Mouse (Mus musculus): ENCODE data around the gene Ttc26. TPM values are rescaled to one million over a fixed set of nuclear protein-coding genes. Genes with fewer than 3 reads are reported as not detected.
"Not testable (repeated sequence)": the region's sequence is repeated elsewhere in the genome, so short reads cannot be mapped to it uniquely, and the experiment has no call there.

The Ttc26 gene
- polyA plus RNA-seq, 1 experiment from 2014 or later = 13.4 TPM

GRCm38 (mm10) chr6:38380764-38381128 lies 523 bp upstream of the Ttc26 start:
- no peak overlapping the region for H3K27ac ChIP-seq (replicated peaks; ENCODE audit: low read depth, low read length)
- WGBS = 6% methylated on average over 4 of the region's 4 CpGs

GRCm38 (mm10) chr6:38389671-38390070 lies 8.4 kb downstream of the Ttc26 start:
- Histone ChIP-seq H3K4me3 (ENCODE audit: low read depth, low read length) (no peak overlapping the region), H3K9ac (ENCODE audit: low read length) (no peak overlapping the region), H3K27ac (replicated peaks; ENCODE audit: low read depth, low read length) (no peak overlapping the region), H3K27me3 (ENCODE audit: control insufficient read depth, insufficient read depth, low read length) (no peaks in the 10 kb centered on the region), H3K4me2 (ENCODE audit: low read depth, severe bottlenecking) (no peak overlapping the region), H3K36me3 (ENCODE audit: control insufficient read depth, insufficient read depth, low read length) (0 out of 2 replicates have a peak, but pooled peaks cover 2% of the 10 kb centered on the region), H3K9me3 (ENCODE audit: control insufficient read depth, low read length) (no peaks in the 10 kb centered on the region), H3K4me1 (ENCODE audit: control insufficient read depth, insufficient read depth, low read length) (no peaks in the 10 kb centered on the region)
- peak; percentile 26 for DNase-seq (ENCODE audit: low spot score)
- WGBS = 84% methylated on average over 3 of the region's 3 CpGs
- no peak for ATAC-seq (ENCODE audit: insufficient number of reproducible peaks, low FRiP score, low TSS enrichment, low read depth)

More at GRCm38 (mm10) chr6:38380764-38381128, 523 bp upstream of the Ttc26 start:
- Histone ChIP-seq H3K4me1 (ENCODE audit: control insufficient read depth, insufficient read depth, low read length) (no peaks in the 10 kb centered on the region), H3K4me3 (ENCODE audit: low read depth, low read length) (peak overlapping the region; percentile 46), H3K9me3 (ENCODE audit: control insufficient read depth, low read length) (no peaks in the 10 kb centered on the region), H3K4me2 (ENCODE audit: low read depth, severe bottlenecking) (peak overlapping the region; percentile 66), H3K27me3 (ENCODE audit: control insufficient read depth, insufficient read depth, low read length) (no peaks in the 10 kb centered on the region), H3K9ac (ENCODE audit: low read length) (peak overlapping the region; percentile 54), H3K36me3 (ENCODE audit: control insufficient read depth, insufficient read depth, low read length) (no peaks in the 10 kb centered on the region)
- DNase-seq (ENCODE audit: low spot score) = no peak
- no peak for ATAC-seq (ENCODE audit: insufficient number of reproducible peaks, low FRiP score, low TSS enrichment, low read depth)

GRCm38 (mm10) chr6:38432457-38432856 lies 51.2 kb downstream of the Ttc26 start:
- H3K4me2 ChIP-seq (ENCODE audit: low read depth, severe bottlenecking) = peak overlapping the region; percentile 82
- not testable (repeated sequence) for H3K27me3 ChIP-seq (ENCODE audit: control insufficient read depth, insufficient read depth, low read length); H3K36me3 ChIP-seq (ENCODE audit: control insufficient read depth, insufficient read depth, low read length); DNase-seq (ENCODE audit: low spot score); H3K9ac ChIP-seq (ENCODE audit: low read length); H3K4me1 ChIP-seq (ENCODE audit: control insufficient read depth, insufficient read depth, low read length); H3K4me3 ChIP-seq (ENCODE audit: low read depth, low read length); H3K27ac ChIP-seq (replicated peaks; ENCODE audit: low read depth, low read length); H3K9me3 ChIP-seq (ENCODE audit: control insufficient read depth, low read length); ATAC-seq (ENCODE audit: insufficient number of reproducible peaks, low FRiP score, low TSS enrichment, low read depth)
- WGBS = 73% methylated on average over 5 of the region's 5 CpGs

GRCm38 (mm10) chr6:38433261-38434033 lies 52.2 kb downstream of the Ttc26 start, which contains the start of gene Ubn2:
Gene Ubn2 (plus strand): TSS chr6:38433950.
- H3K9me3 ChIP-seq (ENCODE audit: control insufficient read depth, low read length) = no peaks in the 10 kb centered on the region
- H3K4me1 ChIP-seq (ENCODE audit: control insufficient read depth, insufficient read depth, low read length) = no peaks in the 10 kb centered on the region
- peak within 1 kb of the TSS; percentile 94 for H3K4me3 ChIP-seq (ENCODE audit: low read depth, low read length)
- H3K9ac ChIP-seq (ENCODE audit: low read length) = peak within 1 kb of the TSS; percentile 91
- H3K4me2 ChIP-seq (ENCODE audit: low read depth, severe bottlenecking) = peak within 1 kb of the TSS; percentile 82
- peak within 1 kb of the TSS; percentile 96 for H3K27ac ChIP-seq (replicated peaks; ENCODE audit: low read depth, low read length)
- ATAC-seq (ENCODE audit: insufficient number of reproducible peaks, low FRiP score, low TSS enrichment, low read depth) = peak; percentile 99
- no peaks in the 10 kb centered on the region for H3K36me3 ChIP-seq (ENCODE audit: control insufficient read depth, insufficient read depth, low read length)
- peak; percentile 99 for DNase-seq (ENCODE audit: low spot score)
- under 1% methylated on average over 64 of the region's 64 CpGs for WGBS
- no peaks in the 10 kb centered on the region for H3K27me3 ChIP-seq (ENCODE audit: control insufficient read depth, insufficient read depth, low read length)

- under 1% methylated on average over 77 of the region's 118 CpGs for WGBS
- no peaks in the 10 kb centered on the region for H3K27me3 ChIP-seq (ENCODE audit: control insufficient read depth, insufficient read depth, low read length)
- H3K36me3 ChIP-seq (ENCODE audit: control insufficient read depth, insufficient read depth, low read length) = no peaks in the 10 kb centered on the region
- DNase-seq (ENCODE audit: low spot score) (peak; percentile 63), ATAC-seq (ENCODE audit: insufficient number of reproducible peaks, low FRiP score, low TSS enrichment, low read depth) (peak; percentile 69)
- peak overlapping the region; percentile 91 for H3K9ac ChIP-seq (ENCODE audit: low read length)
- H3K27ac ChIP-seq (replicated peaks; ENCODE audit: low read depth, low read length) = peak overlapping the region; percentile 96
- no peaks in the 10 kb centered on the region for H3K9me3 ChIP-seq (ENCODE audit: control insufficient read depth, low read length)
- H3K4me2 ChIP-seq (ENCODE audit: low read depth, severe bottlenecking) = peak overlapping the region; percentile 82
- H3K4me3 ChIP-seq (ENCODE audit: low read depth, low read length) = peak overlapping the region; percentile 94
- no peaks in the 10 kb centered on the region for H3K4me1 ChIP-seq (ENCODE audit: control insufficient read depth, insufficient read depth, low read length)
These were observed 53.1 kb downstream of the Ttc26 start for GRCm38 (mm10) chr6:38434055-38435023.

- 82% methylated on average over 3 of the region's 3 CpGs for WGBS
- no peak for ATAC-seq (ENCODE audit: insufficient number of reproducible peaks, low FRiP score, low TSS enrichment, low read depth)
- no peaks in the 10 kb centered on the region for H3K4me1 ChIP-seq (ENCODE audit: control insufficient read depth, insufficient read depth, low read length)
- H3K4me3 ChIP-seq (ENCODE audit: low read depth, low read length) = no peak overlapping the region
- no peak for DNase-seq (ENCODE audit: low spot score)
- H3K9me3 ChIP-seq (ENCODE audit: control insufficient read depth, low read length) = no peaks in the 10 kb centered on the region
- H3K27me3 ChIP-seq (ENCODE audit: control insufficient read depth, insufficient read depth, low read length) = no peaks in the 10 kb centered on the region
- H3K27ac ChIP-seq (replicated peaks; ENCODE audit: low read depth, low read length) = no peak overlapping the region
- H3K9ac ChIP-seq (ENCODE audit: low read length) = no peak overlapping the region
- H3K36me3 ChIP-seq (ENCODE audit: control insufficient read depth, insufficient read depth, low read length) = peaks cover 9% of the 10 kb centered on the region
- no peak overlapping the region for H3K4me2 ChIP-seq (ENCODE audit: low read depth, severe bottlenecking)
These were observed 62.6 kb downstream of the Ttc26 start for GRCm38 (mm10) chr6:38443842-38444241.

- Histone ChIP-seq H3K4me3 (ENCODE audit: low read depth, low read length) (no peak overlapping the region), H3K9me3 (ENCODE audit: control insufficient read depth, low read length) (no peaks in the 10 kb centered on the region), H3K27me3 (ENCODE audit: control insufficient read depth, insufficient read depth, low read length) (no peaks in the 10 kb centered on the region), H3K4me1 (ENCODE audit: control insufficient read depth, insufficient read depth, low read length) (no peaks in the 10 kb centered on the region), H3K27ac (replicated peaks; ENCODE audit: low read depth, low read length) (no peak overlapping the region), H3K4me2 (ENCODE audit: low read depth, severe bottlenecking) (no peak overlapping the region), H3K36me3 (ENCODE audit: control insufficient read depth, insufficient read depth, low read length) (peaks cover 6% of the 10 kb centered on the region), H3K9ac (ENCODE audit: low read length) (no peak overlapping the region)
- 85% methylated on average over 2 of the region's 2 CpGs for WGBS
- DNase-seq (ENCODE audit: low spot score) = no peak
- no peak for ATAC-seq (ENCODE audit: insufficient number of reproducible peaks, low FRiP score, low TSS enrichment, low read depth)
These were observed 67.0 kb downstream of the Ttc26 start for GRCm38 (mm10) chr6:38448295-38448694.

GRCm38 (mm10) chr6:38453049-38453448 lies 71.8 kb downstream of the Ttc26 start:
- no peak for DNase-seq (ENCODE audit: low spot score)
- peaks cover 6% of the 10 kb centered on the region; the same call in 1 of the 2 replicates for H3K36me3 ChIP-seq (ENCODE audit: control insufficient read depth, insufficient read depth, low read length)
- no peak overlapping the region for H3K4me3 ChIP-seq (ENCODE audit: low read depth, low read length)
- H3K4me1 ChIP-seq (ENCODE audit: control insufficient read depth, insufficient read depth, low read length) = no peaks in the 10 kb centered on the region
- ATAC-seq (ENCODE audit: insufficient number of reproducible peaks, low FRiP score, low TSS enrichment, low read depth) = no peak
- WGBS = 93% methylated on average over 4 of the region's 4 CpGs
- H3K9me3 ChIP-seq (ENCODE audit: control insufficient read depth, low read length) = no peaks in the 10 kb centered on the region
- no peaks in the 10 kb centered on the region for H3K27me3 ChIP-seq (ENCODE audit: control insufficient read depth, insufficient read depth, low read length)
- no peak overlapping the region for H3K27ac ChIP-seq (replicated peaks; ENCODE audit: low read depth, low read length)
- H3K4me2 ChIP-seq (ENCODE audit: low read depth, severe bottlenecking) = no peak overlapping the region
- H3K9ac ChIP-seq (ENCODE audit: low read length) = no peak overlapping the region
